Mouse (Mus musculus): ENCODE measurements around the gene Lrrc75b. TPM values are rescaled to one million over a fixed set of nuclear protein-coding genes. Genes with fewer than 3 reads are reported as not detected.

Lrrc75b gene
- polyA plus RNA-seq (2014; fragmentation: Nextera tagmentation; extraction: Ambion mirVana) = 0.66 and 1.0 TPM in 2 replicates

DNA sequence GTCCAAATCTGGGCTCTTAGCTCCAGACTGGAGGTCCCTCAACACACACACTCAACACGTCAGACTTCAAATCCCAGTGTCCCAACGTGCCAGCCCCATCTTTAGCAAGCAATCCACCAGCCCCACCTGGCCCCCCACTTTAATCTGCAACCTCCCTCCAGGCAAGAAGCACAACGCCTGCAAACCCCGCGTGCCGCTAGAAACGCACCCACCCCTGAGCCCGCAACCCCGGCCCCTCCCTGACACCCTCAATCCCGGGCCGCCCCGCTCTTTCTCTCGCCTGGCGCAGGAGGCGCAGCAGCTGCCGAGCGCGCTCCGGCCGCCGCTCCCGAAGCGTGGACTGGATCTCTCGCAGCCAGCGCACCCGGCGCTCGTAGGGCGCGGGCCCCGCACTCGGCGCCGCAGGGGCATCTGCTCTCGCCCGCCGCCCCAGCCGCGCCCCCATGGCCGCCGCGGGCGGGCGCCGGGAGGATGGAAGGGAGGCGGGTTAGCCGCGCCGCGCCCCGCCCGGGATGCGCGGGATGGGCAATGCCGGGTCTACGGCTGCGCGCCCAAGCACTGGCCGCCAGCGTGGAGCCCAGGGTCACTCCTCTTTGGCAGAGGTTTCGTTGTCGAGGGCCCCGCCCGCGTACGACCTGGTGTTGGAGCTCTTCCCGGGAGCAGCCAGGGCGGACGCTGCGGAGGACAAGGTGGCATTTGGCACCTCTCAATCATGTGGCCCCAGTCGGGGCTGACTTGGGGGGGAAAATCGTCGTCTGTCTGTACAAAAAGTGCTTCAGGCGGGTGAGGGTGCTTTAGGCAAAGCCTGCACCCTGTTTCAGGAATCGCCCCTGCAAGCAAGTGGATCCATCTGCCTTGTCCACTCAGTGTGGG, at the start of gene Lrrc75b:
Lrrc75b (minus strand) TSS at position 655 of the 873 bp plus-strand sequence.
- H3K27ac ChIP-seq (ENCODE audit: low read depth, low read length) = no peak within 1 kb of the TSS
- H3K4me1 ChIP-seq (ENCODE audit: control insufficient read depth, insufficient read depth, low read length) = peaks cover 16% of the 10 kb centered on the region
- 0 out of 2 replicates have a peak, but pooled peaks have one; percentile 11 for ATAC-seq (replicated peaks; ENCODE audit: insufficient number of reproducible peaks, low FRiP score, low TSS enrichment)
- no peaks in the 10 kb centered on the region for H3K9me3 ChIP-seq (replicated peaks; ENCODE audit: control insufficient read depth, low read length)
- WGBS (ENCODE audit: insufficient replicate concordance) = under 1% methylated on average over 68 of the region's 75 CpGs
- no peaks in the 10 kb centered on the region for H3K36me3 ChIP-seq (ENCODE audit: control insufficient read depth, insufficient read depth, low read length)
- peaks cover 45% of the 10 kb centered on the region for H3K27me3 ChIP-seq (ENCODE audit: control insufficient read depth, insufficient read depth, low read length)
- H3K4me2 ChIP-seq = peak within 1 kb of the TSS; percentile 98
- peak within 1 kb of the TSS; percentile 55 for H3K4me3 ChIP-seq (ENCODE audit: low read depth, low read length)
- peak within 1 kb of the TSS; percentile 69 for H3K9ac ChIP-seq (ENCODE audit: low read depth, low read length)

DNA sequence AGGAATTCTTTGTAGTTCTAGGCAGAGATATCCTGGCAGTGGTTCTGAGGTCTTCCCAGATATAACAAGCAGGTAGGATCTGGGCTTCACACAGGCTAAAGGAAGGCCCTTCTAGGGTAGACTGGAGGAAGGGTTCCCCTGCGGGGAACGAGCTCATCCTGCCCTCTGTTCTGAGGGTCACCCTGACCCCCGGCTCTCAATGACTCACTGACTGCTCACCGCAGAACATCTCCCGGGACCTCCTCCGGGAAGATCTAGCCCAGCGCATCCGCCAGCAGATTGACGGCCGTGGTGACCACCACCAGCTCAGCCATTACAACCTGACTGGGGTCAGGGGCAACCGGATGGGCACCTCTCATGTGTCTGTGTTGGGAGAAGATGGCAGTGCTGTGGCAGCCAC, 48.8 kb upstream of the Lrrc75b start:
- no peak for ATAC-seq (replicated peaks; ENCODE audit: insufficient number of reproducible peaks, low FRiP score, low TSS enrichment)
- Histone ChIP-seq H3K4me3 (ENCODE audit: low read depth, low read length) (no peak overlapping the region), H3K4me2 (no peak overlapping the region), H3K27me3 (ENCODE audit: control insufficient read depth, insufficient read depth, low read length) (0 out of 2 replicates have a peak, but pooled peaks cover 4% of the 10 kb centered on the region), H3K4me1 (ENCODE audit: control insufficient read depth, insufficient read depth, low read length) (peaks cover 3% of the 10 kb centered on the region; the same call in 1 of the 2 replicates), H3K36me3 (ENCODE audit: control insufficient read depth, insufficient read depth, low read length) (0 out of 2 replicates have a peak, but pooled peaks cover 2% of the 10 kb centered on the region), H3K9me3 (replicated peaks; ENCODE audit: control insufficient read depth, low read length) (no peaks in the 10 kb centered on the region), H3K27ac (ENCODE audit: low read depth, low read length) (no peak overlapping the region), H3K9ac (ENCODE audit: low read depth, low read length) (no peak overlapping the region)
- 88% methylated on average over 11 of the region's 11 CpGs for WGBS (ENCODE audit: insufficient replicate concordance)

DNA sequence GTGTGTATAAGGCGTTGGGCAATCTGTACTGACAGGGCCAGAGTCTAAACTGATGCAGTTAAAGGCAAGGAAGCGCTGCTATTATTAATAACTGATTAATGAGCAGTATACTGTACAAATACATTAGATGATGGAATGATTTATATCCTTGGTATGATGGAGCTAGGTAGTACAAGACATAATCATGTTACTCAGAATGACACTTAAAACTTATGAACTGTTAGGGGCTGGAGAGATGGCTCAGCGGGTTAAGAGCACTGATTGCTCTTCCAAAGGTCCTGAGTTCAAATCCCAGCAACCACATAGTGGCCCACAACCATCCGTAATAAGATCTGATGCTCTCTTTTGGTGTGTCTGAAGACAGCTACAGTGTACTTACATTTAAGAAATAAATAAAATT, 47.1 kb upstream of the Lrrc75b start:
- Histone ChIP-seq H3K27me3 (ENCODE audit: control insufficient read depth, insufficient read depth, low read length) (0 out of 2 replicates have a peak, but pooled peaks cover 4% of the 10 kb centered on the region), H3K4me1 (ENCODE audit: control insufficient read depth, insufficient read depth, low read length) (peaks cover 3% of the 10 kb centered on the region; the same call in 1 of the 2 replicates), H3K4me3 (ENCODE audit: low read depth, low read length) (no peak overlapping the region), H3K27ac (ENCODE audit: low read depth, low read length) (no peak overlapping the region), H3K36me3 (ENCODE audit: control insufficient read depth, insufficient read depth, low read length) (0 out of 2 replicates have a peak, but pooled peaks cover 2% of the 10 kb centered on the region), H3K9ac (ENCODE audit: low read depth, low read length) (no peak overlapping the region), H3K4me2 (no peak overlapping the region), H3K9me3 (replicated peaks; ENCODE audit: control insufficient read depth, low read length) (no peaks in the 10 kb centered on the region)
- no peak for ATAC-seq (replicated peaks; ENCODE audit: insufficient number of reproducible peaks, low FRiP score, low TSS enrichment)
- 80% methylated on average over 4 of the region's 4 CpGs for WGBS (ENCODE audit: insufficient replicate concordance)

DNA sequence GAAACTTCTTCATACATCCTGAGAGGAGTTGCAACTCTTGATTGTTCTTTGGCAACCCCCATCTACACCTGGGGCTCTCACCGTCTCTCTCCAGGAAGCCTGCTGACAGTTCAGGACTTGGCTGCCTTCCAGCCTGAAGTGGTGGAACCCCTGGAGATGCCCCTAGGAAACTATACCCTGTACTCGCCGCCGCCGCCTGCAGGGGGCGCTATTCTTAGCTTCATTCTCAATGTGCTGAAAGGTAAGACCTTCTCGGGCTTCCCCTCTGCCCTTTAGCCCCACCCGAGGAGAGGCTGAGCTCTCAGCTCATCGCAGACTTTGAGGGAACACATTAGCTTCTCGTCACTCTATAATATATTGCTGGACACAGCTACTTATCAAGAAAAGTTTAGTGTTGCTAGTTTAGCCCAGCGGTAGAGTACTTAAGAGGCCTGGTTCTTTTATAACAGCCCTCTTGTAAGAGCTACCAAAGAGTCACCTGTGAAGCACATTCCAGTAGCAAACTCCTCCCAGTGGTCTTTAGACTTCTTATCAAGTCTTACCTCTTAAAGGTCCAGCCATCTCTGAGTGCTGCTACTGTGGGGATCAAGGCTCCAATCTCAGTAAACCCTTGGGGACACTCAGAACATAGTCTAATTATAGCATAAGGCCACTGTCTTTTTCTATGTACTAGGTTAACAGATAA, 45.2 kb upstream of the Lrrc75b start:
- 30% methylated on average over 11 of the region's 11 CpGs for WGBS (ENCODE audit: insufficient replicate concordance)
- no peak overlapping the region for H3K4me3 ChIP-seq (ENCODE audit: low read depth, low read length)
- no peak overlapping the region for H3K27ac ChIP-seq (ENCODE audit: low read depth, low read length)
- ATAC-seq (replicated peaks; ENCODE audit: insufficient number of reproducible peaks, low FRiP score, low TSS enrichment) = no peak
- no peaks in the 10 kb centered on the region for H3K9me3 ChIP-seq (replicated peaks; ENCODE audit: control insufficient read depth, low read length)
- peaks cover 3% of the 10 kb centered on the region; the same call in 1 of the 2 replicates for H3K4me1 ChIP-seq (ENCODE audit: control insufficient read depth, insufficient read depth, low read length)
- H3K27me3 ChIP-seq (ENCODE audit: control insufficient read depth, insufficient read depth, low read length) = 0 out of 2 replicates have a peak, but pooled peaks cover 4% of the 10 kb centered on the region
- H3K36me3 ChIP-seq (ENCODE audit: control insufficient read depth, insufficient read depth, low read length) = 0 out of 2 replicates have a peak, but pooled peaks cover 2% of the 10 kb centered on the region
- H3K4me2 ChIP-seq = no peak overlapping the region
- H3K9ac ChIP-seq (ENCODE audit: low read depth, low read length) = no peak overlapping the region

DNA sequence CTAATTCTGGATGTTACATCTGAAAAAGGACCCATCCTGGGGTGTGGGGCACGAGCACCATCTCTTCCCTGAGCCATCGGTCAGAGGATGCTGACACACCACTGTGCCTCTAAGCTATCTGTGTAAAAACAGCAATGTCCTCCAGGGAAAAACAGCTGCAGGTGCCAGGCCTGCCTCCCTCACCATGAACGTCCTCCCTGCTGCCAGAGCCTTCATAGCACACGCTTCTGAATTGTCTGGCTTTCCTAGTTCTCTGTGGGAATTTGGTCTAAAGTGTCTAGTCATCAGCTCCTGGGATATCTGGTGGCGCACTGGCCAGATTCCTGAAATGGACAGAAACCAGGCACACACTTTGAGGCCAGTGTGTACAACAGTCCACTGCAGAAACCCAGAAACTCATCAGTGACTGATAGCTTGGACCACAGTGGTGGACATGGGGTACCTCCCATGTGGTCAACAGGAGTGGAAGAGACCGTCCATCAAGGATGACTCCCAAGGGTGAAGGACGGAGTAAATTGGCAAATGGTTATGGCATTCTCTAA, 40.1 kb upstream of the Lrrc75b start:
- H3K4me2 ChIP-seq = no peak overlapping the region
- H3K27me3 ChIP-seq (ENCODE audit: control insufficient read depth, insufficient read depth, low read length) = no peaks in the 10 kb centered on the region
- ATAC-seq (replicated peaks; ENCODE audit: insufficient number of reproducible peaks, low FRiP score, low TSS enrichment) = no peak
- H3K9ac ChIP-seq (ENCODE audit: low read depth, low read length) = no peak overlapping the region
- no peaks in the 10 kb centered on the region for H3K9me3 ChIP-seq (replicated peaks; ENCODE audit: control insufficient read depth, low read length)
- no peak overlapping the region for H3K4me3 ChIP-seq (ENCODE audit: low read depth, low read length)
- WGBS (ENCODE audit: insufficient replicate concordance) = 70% methylated on average over 7 of the region's 7 CpGs
- no peak overlapping the region for H3K27ac ChIP-seq (ENCODE audit: low read depth, low read length)
- no peaks in the 10 kb centered on the region for H3K36me3 ChIP-seq (ENCODE audit: control insufficient read depth, insufficient read depth, low read length)
- no peaks in the 10 kb centered on the region; the same call in 1 of the 2 replicates for H3K4me1 ChIP-seq (ENCODE audit: control insufficient read depth, insufficient read depth, low read length)

DNA sequence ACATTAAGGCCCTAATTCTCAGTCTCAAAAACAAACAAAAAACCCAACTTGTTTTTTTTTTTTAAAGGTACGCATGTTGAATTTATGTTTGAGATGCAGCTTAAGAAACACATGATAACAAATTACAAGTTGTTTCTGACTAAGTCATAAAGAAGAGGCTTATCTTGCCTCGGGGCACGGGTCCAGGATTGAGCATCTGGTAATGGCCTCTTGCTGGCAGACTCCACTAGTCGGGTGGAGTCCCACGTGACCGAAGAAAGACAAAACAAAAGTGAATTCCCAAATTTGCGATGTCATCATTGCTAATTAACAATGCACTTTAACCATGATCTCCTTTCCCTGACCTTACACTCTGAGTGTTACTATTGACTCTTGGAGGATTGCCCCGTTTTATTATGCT, 35.9 kb upstream of the Lrrc75b start:
- Histone ChIP-seq H3K4me3 (ENCODE audit: low read depth, low read length) (no peak overlapping the region), H3K36me3 (ENCODE audit: control insufficient read depth, insufficient read depth, low read length) (no peaks in the 10 kb centered on the region), H3K27ac (ENCODE audit: low read depth, low read length) (no peak overlapping the region), H3K9me3 (replicated peaks; ENCODE audit: control insufficient read depth, low read length) (no peaks in the 10 kb centered on the region), H3K4me2 (no peak overlapping the region), H3K9ac (ENCODE audit: low read depth, low read length) (no peak overlapping the region), H3K4me1 (ENCODE audit: control insufficient read depth, insufficient read depth, low read length) (0 out of 2 replicates have a peak, but pooled peaks cover 3% of the 10 kb centered on the region), H3K27me3 (ENCODE audit: control insufficient read depth, insufficient read depth, low read length) (no peaks in the 10 kb centered on the region)
- no peak for ATAC-seq (replicated peaks; ENCODE audit: insufficient number of reproducible peaks, low FRiP score, low TSS enrichment)
- 75% methylated on average over 8 of the region's 8 CpGs for WGBS (ENCODE audit: insufficient replicate concordance)

DNA sequence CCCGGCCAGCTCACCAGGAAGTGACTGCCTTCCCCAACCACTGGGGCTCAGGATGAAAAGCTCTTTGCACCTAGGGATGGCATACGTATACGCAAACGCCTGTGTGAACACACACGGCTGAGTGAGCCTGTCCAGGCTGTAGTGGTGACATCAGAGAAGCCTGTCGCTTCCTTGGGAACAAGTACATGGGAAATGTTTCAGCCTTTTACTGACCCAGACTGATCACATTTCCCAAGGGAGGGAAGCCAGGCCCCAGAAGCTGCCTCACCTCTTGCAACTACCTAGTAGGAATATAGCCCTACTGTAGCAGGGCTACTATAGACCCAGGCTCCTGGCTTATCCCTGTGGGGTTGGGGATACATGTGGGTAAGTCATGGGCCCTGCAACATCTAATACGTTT, 32.5 kb upstream of the Lrrc75b start:
- no peak overlapping the region for H3K4me2 ChIP-seq
- no peak for ATAC-seq (replicated peaks; ENCODE audit: insufficient number of reproducible peaks, low FRiP score, low TSS enrichment)
- no peaks in the 10 kb centered on the region for H3K36me3 ChIP-seq (ENCODE audit: control insufficient read depth, insufficient read depth, low read length)
- H3K4me1 ChIP-seq (ENCODE audit: control insufficient read depth, insufficient read depth, low read length) = peaks cover 20% of the 10 kb centered on the region; the same call in 1 of the 2 replicates
- 64% methylated on average over 7 of the region's 7 CpGs for WGBS (ENCODE audit: insufficient replicate concordance)
- no peak overlapping the region for H3K9ac ChIP-seq (ENCODE audit: low read depth, low read length)
- no peak overlapping the region for H3K4me3 ChIP-seq (ENCODE audit: low read depth, low read length)
- no peaks in the 10 kb centered on the region for H3K27me3 ChIP-seq (ENCODE audit: control insufficient read depth, insufficient read depth, low read length)
- H3K27ac ChIP-seq (ENCODE audit: low read depth, low read length) = no peak overlapping the region
- H3K9me3 ChIP-seq (replicated peaks; ENCODE audit: control insufficient read depth, low read length) = no peaks in the 10 kb centered on the region

DNA sequence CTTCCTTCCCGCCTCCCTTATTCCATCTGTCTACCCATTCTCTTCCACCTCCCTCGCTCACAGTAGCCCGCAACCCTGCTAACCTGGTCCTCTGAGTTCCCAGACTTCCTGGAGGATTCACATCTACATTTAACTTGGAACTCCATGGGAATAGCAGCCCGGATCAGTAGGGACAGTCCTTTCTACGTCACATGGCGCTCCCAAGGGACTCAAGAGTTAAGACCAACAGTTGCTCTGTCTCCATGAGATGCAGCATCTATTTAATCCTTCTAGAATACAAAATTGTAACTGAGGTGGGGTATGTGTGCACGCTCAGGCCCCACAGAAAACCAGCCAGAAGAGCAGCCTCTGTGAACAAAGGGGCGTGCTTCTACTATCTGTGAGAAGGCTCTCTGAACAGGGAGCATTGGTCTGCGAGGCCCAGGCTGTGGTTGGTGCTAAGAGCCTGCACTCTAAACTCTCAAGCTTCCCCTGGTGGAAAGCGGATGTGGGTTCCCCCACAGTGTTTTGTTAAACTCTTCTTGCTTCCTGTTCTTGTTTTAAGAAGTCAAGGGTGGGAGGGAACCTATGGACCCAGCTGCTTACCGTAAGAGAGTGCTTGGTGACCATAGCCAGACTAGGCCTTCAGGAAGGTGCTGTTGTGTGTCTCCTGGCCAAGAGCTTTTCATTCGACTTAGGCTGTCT, 31.2 kb upstream of the Lrrc75b start:
- H3K4me2 ChIP-seq = peak overlapping the region; percentile 20; the same call in 1 of the 2 replicates
- peak overlapping the region; percentile 77 for H3K27ac ChIP-seq (ENCODE audit: low read depth, low read length)
- H3K27me3 ChIP-seq (ENCODE audit: control insufficient read depth, insufficient read depth, low read length) = no peaks in the 10 kb centered on the region
- ATAC-seq (replicated peaks; ENCODE audit: insufficient number of reproducible peaks, low FRiP score, low TSS enrichment) = peak; percentile 48; the same call in 1 of the 2 replicates
- peaks cover 21% of the 10 kb centered on the region; the same call in 1 of the 2 replicates for H3K4me1 ChIP-seq (ENCODE audit: control insufficient read depth, insufficient read depth, low read length)
- WGBS (ENCODE audit: insufficient replicate concordance) = 59% methylated on average over 12 of the region's 12 CpGs
- no peak overlapping the region for H3K4me3 ChIP-seq (ENCODE audit: low read depth, low read length)
- H3K9me3 ChIP-seq (replicated peaks; ENCODE audit: control insufficient read depth, low read length) = no peaks in the 10 kb centered on the region
- no peak overlapping the region for H3K9ac ChIP-seq (ENCODE audit: low read depth, low read length)
- H3K36me3 ChIP-seq (ENCODE audit: control insufficient read depth, insufficient read depth, low read length) = no peaks in the 10 kb centered on the region

Data from heart, embryonic 11.5 days (tissue).